Mouse (Mus musculus): ENCODE measurements around the gene Lsm2.
"Not testable (repeated sequence)": the region's sequence is repeated elsewhere in the genome, so short reads cannot be mapped to it uniquely, and the experiment has no call there.

Lsm2 gene

DNA sequence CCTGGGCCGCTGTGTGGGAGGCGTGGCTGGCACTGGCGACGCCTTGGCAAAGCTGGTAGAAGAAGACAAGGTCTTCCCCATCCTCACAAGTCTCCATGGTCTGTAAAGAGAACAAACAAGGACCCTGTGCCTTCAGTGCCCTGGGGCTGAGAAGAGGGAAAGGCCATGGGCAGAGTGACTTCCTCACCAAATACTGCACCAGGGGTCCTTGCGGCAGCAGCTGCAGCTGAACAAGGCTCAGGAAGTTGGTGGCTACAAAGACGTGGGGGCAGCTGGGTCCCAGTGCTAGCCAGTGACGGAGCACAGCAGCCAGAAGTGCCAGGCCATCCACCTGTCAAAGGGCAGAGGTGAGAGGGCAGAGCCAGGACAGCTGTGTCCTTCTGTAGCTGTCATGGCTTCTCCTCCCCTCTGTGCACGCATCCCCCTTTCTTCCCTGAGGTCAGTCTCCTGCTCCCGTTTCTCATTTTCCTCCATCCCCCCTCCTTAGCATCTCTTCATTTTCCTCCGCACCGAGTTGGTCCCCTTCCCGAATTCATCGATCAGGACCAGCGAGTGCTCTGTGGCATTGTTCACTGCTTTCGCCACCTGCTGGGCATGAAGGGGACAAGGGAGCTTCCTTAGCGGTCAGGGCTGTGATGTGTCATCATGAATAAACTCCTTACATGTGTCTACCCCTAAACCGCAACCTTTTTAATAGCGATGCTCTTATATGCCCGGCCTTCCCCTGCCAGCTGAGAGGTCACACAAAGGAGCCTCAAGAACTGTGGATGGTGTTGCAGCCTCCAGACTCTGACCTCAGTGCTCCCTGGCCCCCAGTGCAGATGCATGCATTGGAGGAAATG, 48.2 kb downstream of the Lsm2 start:
- DNase-seq (ENCODE audit: low read depth, low spot score), result no peak

DNA sequence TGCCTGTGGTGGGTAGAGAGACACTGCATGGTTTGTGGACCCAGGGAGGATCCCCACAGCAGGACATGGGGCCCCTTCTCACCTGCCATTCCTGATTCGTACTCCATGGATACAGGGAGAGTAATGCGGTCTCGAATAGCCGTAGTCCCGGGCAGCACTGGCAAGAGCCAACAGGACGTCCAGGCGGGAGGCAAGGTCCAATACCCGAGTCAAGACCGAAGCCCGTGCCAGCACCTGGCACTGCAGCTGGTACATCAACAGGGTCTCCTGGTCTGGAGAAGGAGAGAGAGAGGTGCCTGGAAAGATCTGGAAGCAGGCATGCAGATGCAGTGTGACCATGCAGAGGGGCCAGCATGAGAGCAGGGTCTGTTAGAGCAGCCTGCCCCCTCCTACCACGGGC, 49.6 kb downstream of the Lsm2 start:
- no peak for DNase-seq (ENCODE audit: low read depth, low spot score)

DNA sequence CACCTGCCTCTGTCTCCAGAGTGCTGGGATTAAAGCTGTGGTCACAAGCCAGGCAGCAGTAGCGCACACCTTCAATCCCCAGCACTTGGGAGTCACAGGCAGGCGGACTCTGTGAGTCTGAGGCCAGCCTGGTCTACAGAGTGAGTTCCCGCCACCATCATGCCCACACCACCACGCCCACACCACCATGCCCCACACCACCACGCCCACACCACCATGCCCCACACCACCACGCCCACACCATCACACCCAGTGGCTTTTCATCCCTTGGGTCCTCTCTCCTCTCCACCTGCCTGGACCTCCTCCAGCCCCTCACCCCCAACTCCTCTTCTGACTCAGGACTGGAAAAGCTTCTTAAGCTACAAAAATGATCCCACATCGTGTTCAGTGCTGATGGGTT, 50.2 kb downstream of the Lsm2 start:
- DNase-seq (ENCODE audit: low read depth, low spot score), result no peak

DNA sequence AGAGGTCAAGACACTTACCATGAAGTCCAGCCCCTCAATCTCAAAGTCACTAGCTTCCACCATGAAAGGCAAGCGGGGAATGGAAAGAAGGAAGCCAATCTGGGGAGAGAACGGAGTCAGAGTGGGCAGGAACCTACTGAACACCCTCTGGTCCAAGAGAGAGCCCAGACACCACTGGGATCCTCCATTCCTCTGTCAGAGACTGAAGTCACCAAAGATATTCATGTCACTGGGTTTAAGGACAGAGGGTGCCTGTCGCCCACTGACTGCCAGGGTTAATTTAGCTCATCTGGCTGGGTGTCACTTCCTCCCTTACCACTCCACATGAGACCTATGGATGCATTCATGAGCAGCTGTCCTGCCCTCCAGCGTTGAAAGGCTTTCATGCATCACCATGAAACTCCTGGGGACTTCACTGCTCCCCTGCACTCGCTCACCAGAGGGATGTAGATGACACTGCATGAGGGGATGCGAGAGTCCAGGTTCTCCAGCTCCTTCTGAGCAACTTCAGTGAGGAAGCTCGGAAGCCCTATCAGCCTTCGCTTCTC, 50.7 kb downstream of the Lsm2 start:
- no peak for DNase-seq (ENCODE audit: low read depth, low spot score)

DNA sequence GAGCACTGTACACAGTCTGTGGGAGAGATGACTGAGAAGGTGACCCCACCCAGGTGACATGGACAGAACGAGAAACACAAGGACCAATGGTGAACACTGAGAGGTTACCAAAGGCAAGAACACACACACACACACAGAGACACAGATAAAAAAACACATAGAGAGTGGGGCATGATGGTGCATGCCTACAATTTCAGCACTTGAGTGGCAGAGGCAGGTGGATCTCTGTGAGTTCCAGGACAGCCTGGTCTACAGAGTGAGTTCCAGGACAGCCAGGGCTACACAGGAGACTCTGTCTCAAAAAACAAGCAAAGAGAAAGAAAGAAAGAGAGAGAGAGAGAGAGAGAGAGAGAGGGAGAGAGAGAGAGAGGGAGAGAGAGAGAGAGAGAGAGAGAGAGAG, 52.0 kb downstream of the Lsm2 start:
- DNase-seq (ENCODE audit: low read depth, low spot score), result not testable (repeated sequence)

DNA sequence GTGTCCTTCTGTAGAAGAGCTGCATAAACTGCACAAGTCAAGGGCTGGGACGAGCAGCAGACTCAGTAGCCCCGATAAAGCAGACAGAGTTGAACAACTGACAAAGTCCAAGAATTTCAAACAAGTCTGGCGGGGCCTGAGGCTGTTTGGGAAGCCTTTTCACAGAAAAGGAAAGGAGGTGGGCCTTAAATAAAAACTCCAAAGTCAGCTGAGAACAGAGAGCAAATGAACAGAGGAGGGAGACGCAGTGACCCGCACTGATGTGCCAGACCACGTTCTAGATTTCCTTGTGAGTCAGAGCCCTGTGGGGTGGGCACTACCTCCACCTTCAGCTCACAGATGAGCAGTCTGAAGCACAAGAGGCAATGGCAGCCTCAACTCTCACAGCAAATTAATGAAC, 53.2 kb downstream of the Lsm2 start:
- DNase-seq (ENCODE audit: low read depth, low spot score), result no peak
